Mouse (Mus musculus): Measurements from ENCODE around the gene Fanca.
"Not testable (repeated sequence)": the region's sequence is repeated elsewhere in the genome, so short reads cannot be mapped to it uniquely, and the experiment has no call there.

Fanca gene

DNA sequence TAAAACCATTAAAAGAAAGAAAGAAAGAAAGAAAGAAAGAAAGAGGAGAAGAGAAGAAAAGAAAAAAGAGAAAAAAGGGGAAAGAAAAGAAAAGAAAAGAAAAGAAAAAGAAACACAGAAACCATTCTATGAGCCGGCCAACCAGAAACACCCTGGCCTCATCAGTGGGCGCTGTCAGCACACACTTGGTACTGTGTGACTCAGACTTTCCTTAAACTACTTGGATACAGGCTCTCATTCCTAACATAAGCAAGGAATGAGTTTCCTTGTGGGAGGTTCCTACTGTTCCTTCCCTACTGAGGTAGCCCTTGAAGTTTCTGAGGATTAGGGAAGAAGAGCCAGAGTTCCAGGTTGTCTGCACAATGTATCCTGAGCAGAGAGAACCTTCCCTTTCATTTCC lies 12.9 kb upstream of the Fanca start:
- DNase-seq (ENCODE audit: low read depth, low spot score) = peak; percentile 75

DNA sequence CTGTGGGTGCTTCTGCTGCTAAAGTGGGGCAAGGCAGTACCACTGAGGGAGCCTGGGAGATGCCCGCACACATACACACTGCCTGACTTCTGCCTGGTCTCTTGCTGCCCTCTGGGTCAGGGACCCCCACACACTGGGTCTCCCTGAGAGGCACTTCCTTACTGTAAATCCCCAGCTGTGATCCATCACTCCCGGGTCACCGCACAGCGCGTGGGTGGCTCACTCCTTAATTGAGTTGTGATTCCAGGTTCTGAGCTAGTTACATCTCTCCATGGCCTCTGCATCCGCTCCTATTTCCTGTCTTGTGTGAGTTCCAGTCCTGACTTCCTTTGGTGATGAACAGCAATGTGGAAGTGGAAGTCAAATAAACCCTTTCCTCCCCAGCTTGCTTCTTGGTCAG lies 12.3 kb upstream of the Fanca start:
- no peak for DNase-seq (ENCODE audit: low read depth, low spot score)

DNA sequence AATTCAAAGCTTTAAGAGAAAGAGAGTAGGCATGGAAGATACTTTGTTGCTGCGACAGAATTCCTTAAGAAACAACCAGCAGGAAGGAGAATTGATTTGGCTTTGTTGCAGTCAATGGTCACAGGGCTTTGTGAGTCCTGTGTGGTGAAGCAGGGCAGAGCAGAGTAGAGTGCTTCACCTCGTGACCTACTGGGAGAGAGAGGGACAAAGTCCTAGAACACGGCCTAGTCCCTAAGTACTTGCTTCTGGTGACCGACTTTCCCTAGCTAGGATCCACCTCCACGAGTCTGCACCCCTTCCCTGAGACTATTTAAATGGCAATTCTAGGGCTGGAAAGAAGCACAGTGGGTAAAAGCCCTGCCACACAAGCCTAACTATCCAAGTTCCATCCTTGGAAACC lies 11.6 kb upstream of the Fanca start:
- DNase-seq (ENCODE audit: low read depth, low spot score) = no peak

DNA sequence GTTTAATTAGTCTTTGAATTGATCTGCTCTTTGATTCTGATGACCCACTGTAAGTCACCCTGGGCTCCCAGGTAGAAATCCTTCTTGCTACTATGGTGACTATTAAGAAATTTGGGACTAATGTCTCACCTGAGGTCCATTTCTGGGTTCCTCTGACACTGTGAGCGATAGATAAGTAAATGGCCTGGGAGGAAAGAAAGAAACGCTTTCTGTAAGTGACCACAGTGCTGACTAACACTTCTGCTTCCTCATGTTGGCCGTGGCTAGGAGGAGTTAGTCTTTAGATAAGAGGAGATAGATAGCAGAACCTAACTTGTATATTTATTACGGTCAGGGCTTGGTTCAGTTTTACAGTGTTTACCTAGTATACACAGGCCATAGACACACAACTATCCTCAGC lies 11.0 kb upstream of the Fanca start:
- no peak for DNase-seq (ENCODE audit: low read depth, low spot score)

DNA sequence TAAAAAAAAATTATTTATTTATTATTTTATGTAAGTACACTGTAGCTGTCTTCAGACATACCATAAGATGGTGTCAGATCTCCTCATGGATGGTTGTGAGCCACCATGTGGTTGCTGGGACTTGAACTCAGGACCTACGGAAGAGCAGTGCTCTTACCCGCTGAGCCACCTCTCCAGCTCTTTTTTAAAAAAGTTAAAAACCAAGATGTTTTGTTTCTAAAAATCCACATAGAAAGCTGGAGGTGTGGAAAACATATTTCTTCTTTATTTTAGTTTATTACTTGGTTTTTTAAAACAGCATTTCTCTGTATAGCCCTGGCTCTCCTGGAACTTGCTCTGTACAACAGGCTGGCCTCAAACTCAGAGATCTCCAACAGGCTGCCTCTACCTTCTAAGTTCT lies 10.2 kb upstream of the Fanca start:
- no peak for DNase-seq (ENCODE audit: low read depth, low spot score)

DNA sequence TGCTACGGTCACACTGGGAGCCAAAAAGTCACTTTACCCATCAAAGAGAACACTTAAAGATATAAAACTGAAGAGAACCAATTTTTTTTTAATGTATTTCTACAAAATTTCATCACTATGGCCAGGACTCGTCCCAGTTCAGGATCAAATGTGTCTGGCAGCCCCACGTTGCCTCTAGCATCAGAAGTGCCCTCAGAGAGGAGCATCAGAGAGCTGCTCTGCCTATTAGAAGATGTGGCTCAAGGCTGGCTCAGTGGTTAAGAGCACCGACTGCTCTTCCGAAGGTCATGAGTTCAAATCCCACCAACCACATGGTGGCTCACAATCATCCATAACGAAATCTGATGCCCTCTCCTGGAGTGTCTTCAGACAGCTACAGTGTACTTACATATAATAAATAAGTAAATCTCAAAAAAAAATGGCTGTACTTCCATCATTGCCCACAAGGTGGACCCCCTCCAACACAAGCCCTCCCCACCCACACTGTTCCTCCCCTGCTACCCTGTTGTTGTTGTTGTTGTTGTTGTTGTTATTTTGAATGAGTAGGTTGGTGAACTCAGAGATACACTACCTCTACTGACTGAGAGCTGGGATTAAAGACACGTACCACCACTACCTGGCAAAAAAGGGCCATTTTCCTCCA lies 1.3 kb upstream of the Fanca start:
- DNase-seq (ENCODE audit: low read depth, low spot score) = peak; percentile 88

DNA sequence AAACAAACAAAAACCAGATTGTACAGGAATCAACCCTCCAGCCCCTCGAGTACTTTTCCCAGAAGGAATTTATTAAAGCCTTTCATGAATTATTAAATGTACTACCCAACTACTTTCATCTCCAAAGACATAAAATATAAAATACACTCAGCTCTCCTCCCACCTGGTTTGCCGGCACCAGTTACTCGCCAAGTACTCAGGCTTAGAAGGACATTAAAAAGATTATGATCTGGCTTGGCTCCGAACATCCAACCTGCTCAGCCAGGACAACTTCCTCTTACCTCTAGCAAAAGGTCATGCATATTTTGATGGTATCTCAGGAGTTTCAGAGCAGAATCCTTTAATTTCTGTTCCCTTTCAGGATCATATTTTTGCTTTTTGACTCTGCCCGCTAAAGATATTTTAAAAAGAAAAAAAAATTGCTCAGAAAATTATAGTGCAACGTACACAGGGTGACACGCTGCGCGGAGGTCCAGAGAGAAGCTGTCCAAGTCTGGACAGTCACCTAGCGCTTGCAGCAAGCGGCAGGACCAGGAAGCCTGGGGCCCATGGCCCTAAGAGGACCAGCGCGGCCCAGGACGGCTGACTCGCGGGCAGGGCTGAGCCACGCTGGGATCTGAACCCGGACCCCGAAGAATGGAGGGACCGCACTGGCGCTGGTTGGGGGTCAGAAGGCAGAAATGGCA lies 452 bp downstream of the Fanca start:
- DNase-seq (ENCODE audit: low read depth, low spot score) = no peak

DNA sequence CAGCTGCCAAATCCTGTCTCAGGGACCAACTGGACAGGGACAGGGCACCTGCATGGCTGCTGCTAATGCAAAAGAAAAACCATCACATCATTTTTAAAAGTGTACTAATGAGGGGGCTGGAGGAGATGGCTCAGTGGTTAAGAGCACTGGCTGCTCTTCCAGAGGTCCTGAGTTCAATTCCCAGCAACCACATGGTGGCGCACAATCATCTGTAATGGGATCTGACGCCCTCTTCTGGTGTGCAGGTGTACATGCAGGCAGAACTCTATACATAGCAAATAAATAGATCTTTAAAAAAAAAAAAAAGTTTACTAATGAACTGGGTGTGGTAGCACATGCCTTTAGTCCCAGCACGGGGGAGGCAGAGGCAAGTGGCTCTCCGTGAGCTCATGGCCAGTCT lies 9.6 kb downstream of the Fanca start:
- DNase-seq (ENCODE audit: low read depth, low spot score) = no peak

DNA sequence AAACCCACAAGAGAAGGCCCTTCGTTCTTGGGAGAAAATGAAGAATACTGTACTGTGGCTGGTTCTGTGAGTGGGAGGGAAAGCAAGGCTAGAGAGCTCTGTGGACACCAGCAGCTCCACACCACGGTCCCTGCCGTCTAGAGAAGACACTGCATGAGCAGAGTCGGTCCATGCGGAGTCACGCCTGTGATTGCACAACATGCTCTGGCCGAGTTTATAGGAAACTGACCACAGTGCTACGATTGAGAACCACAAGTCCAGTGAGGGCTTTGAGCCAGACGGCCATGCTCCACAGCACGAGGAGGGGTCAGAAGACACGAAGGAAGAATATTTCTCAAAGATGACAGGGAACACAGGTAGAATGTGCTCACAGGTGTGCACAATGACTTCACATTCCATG lies 20.1 kb downstream of the Fanca start:
- no peak for DNase-seq (ENCODE audit: low read depth, low spot score)

DNA sequence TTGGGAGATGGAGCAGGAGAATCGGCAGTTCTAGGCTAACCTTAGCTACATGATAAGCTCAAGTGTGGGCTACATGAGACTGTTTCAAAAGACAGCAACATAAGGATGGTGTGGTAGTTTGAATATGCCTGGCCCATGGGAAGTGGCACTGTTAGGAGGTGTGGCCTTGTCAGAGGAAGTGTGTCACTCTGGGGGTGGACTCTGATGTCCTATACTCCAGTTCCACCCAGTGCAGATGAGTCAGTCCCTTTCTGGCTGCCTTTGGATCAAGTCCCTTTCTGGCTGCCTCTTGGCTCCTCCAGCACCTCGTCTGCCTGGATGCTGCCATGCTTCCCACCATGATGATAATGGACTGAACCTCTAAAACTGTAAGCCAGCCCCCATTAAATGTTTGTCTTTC lies 25.6 kb downstream of the Fanca start:
- no peak for DNase-seq (ENCODE audit: low read depth, low spot score)

DNA sequence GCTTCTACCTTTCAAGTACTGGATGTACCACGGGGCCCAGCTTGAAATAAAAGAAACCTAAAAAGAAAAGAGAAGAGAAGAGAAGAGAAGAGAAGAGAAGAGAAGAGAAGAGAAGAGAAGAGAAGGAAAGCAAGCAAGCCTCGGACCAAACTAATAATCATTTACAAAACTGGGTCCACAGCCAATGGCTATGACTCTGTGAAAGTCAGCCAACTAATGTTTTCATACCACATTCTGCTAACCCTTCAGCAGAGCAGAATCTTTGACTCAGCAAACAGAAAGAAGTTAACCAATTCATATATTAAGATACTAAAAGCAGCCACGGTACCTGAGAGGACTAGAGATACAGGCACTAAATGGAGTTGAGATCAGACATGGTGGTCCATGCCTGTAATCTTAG lies 26.1 kb downstream of the Fanca start:
- no peak for DNase-seq (ENCODE audit: low read depth, low spot score)

DNA sequence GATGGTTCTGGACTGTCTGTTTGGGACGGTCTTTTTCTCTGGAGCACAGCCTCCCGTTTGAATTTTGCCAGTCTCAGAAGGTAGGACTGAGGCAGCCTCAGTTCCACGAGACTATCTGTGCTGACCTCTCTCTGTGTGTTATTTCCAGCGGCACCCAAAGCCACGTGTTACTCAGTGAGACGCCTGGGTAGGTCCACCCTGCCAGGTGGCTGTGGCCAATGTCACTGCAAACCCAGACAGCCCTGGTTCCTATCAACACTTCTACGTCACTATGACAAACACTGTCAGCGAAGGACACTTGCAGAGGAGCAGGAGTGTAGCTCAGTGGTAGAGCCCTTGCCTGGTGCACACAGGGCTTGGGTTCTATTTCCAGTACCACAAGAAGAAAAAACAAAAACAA lies 26.7 kb downstream of the Fanca start:
- no peak for DNase-seq (ENCODE audit: low read depth, low spot score)

DNA sequence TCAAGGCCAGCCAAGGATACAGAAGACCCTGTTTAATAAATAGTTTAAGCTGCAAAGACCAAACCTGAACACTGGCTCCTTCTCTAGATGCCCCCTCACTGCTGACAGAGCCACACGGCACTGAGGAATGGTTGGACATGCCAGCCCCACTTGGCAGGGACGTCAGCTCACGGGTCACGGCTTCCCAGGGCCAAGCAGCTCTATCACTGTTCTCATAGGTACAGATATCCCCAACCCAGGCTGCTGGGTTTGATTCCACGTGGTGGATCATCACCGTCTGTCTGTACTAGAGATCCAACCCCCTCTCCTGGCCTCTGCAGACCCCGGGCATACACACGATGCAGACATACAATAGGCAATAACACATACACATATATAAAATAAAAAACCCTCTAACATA lies 27.7 kb downstream of the Fanca start:
- DNase-seq (ENCODE audit: low read depth, low spot score) = no peak

DNA sequence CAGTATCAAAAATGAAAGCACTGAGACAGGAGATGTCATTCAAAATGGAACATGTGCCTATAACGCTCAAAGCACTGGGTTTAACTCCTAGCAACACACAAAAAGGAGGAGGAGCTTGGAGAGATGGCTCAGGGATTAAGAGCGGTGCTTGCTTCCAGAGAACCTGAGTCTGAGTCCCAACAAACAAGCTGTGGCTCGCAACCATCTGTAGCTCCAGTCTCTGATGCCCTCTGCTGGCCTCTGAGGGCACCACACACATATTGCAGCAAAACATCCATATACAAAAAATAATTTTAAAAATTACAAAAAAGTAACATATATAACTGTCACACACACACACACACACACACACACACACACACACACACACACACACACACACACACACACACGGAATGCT lies 28.2 kb downstream of the Fanca start:
- DNase-seq (ENCODE audit: low read depth, low spot score) = peak; percentile 27

DNA sequence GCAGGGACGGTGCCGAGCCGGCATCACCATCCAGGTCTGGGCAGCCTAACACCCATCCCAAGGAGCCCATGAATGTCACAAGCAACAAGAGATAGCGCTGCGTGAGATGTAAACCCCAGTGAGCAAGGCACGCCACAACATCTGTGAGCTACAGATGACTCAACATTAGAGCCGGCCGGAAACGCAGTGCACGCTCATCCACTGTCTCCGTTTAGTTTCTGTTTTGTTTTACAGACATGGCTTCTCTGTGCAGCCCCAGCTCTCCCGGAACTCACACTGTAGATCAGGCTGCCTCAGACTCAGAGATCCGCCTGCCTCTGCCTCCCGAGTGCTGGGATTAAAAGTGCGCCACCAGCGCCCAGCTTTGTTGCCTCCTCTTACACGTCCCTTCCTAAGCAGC lies 31.0 kb downstream of the Fanca start:
- DNase-seq (ENCODE audit: low read depth, low spot score) = no peak

DNA sequence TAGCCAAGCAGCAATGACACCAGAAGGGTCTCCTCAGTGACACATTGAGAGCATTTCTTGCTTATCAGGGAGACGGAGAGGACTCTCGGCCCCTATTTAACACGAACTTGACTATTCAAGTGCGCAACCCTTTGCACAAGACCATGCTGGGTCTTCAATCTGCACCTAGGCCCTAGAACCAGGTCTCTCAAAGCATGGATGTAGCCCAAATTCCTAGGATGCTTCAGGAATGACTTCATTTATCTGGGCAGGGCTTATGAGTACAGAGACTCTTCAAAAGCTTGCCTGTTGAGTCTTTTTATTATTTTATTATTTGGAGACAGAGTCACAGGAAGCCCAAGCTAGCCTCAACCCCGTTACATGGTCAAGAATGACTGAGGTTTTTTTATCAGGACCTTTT lies 33.9 kb downstream of the Fanca start:
- DNase-seq (ENCODE audit: low read depth, low spot score) = no peak

DNA sequence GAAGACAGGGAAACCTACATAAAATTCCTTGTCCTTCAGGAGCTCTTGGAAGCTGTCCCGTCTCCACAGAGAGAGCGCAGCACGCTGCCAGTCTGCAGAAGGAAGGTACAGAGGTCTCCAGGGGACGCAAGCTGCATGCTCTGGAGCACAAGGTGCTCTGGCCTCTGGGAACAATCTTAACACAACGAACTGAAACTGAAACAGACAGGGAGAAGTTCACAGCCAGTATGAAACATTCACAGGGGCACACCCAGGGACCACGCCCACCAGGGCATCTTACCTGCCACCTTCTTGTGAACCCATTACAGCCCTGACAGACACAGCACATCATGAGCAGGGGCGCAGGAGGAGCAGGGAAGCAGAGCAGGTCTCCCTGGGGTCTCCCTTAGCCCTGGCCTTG lies 34.4 kb downstream of the Fanca start:
- DNase-seq (ENCODE audit: low read depth, low spot score) = no peak

DNA sequence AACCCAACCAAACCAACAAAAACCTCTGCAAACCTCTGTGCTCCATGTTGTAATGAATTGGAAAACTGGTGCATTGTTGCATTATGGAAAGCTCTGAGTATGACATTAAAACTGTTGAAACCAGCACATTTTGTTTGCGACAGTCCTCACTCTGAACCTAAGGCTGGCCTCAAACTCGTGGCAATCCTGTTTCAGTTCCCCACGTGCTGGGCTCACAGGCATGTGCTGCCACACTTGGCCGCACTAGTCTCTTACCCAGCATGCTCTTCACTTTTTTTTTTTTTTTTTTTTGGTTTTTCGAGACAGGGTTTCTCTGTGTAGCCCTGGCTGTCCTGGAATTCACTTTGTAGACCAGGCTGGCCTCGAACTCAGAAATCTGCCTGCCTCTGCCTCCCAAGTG lies 35.4 kb downstream of the Fanca start:
- not testable (repeated sequence) for DNase-seq (ENCODE audit: low read depth, low spot score)

DNA sequence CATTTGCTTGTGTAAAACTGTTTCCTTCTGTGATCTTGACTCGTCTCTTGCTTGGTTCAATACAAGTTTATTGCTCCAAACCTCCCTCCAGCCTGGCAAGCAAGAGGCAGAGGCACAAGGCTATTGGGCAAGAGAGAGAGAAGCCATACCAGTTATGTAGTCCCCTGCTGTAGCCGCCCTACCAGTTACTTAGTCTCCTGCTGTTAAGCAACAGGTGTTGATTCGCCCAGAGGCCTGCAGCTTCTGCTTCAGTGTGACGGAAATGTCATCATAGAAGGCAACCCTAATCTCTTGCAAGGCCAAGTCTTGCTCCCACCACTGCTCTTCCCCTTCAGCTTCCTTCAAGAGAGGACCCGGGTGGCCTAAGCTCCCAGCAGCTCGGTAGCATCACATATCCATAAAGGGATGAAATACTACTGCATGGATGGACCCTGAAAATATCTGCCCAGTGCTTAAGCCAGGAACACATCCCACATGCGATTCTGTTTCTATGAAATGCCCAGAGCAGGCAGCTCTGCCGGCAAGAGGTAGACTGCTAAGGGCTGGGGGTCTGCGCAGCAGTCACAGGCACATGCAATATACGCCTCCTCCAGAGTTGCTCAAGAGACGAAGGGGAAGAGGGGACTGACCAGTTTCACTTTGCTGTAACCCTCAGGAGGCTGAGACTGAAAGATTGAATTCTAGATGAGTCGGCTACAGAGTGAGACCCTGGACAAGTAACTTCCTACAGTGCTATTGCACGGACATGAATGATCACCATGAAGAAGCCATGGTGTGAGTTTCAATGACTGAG lies 37.9 kb downstream of the Fanca start:
- DNase-seq (ENCODE audit: low read depth, low spot score) = no peak

DNA sequence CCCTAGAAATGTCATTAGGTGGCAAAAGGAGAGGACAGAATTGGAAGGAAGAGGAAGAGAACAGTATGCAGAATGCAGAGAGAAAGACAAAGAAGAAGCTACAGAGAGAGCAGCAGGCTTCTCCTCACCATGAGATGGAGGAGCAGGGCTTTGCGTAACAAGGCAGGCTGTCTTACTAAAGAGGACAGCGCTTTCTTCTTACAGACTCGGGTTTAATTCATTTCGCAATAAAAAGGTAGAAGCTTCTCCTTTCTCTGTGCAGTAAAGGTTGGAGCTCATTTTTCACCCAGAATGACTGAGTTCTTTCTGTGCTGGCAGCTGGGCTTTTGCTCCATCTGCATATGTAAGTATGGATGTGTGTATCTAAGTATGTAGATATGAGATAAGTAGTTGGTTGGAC lies 38.5 kb downstream of the Fanca start:
- DNase-seq (ENCODE audit: low read depth, low spot score) = no peak

DNA sequence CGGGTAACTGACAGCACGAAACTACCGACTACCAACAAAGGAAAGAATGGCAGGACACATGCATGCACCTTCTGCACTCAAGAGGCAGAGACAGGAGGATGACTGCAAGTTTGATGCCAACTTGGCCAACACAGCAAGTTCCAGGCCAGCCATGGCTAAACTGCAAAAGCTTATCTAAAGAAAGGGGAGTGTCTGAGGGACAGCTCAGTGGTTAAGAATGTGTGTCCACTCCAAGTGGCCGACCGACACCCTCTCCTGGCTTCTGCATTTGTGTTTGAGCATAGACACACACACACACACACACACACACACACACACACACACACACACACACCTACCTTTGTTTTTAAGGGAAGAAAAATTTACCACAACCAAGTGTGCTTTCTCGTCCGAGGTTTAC lies 39.9 kb downstream of the Fanca start:
- no peak for DNase-seq (ENCODE audit: low read depth, low spot score)

DNA sequence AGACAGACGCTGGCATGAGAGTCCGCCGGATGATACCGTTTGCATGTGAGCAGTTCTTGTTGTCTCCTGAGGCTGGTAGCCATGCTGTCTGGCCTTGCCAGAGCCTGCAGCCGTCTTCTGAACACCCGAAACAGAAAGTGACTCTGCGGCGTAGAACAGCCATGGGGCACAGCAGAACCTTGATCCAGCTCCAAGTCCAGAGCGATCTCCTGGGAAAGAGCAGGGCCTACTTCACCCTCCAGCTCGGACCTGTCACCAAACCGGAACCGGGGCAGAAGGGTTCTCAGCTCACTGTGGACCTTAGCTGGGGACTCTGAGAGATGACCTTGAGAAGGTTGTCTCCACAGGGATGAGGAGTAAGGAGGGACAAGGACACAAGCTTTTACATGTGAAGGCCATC lies 43.3 kb downstream of the Fanca start:
- DNase-seq (ENCODE audit: low read depth, low spot score) = no peak

DNA sequence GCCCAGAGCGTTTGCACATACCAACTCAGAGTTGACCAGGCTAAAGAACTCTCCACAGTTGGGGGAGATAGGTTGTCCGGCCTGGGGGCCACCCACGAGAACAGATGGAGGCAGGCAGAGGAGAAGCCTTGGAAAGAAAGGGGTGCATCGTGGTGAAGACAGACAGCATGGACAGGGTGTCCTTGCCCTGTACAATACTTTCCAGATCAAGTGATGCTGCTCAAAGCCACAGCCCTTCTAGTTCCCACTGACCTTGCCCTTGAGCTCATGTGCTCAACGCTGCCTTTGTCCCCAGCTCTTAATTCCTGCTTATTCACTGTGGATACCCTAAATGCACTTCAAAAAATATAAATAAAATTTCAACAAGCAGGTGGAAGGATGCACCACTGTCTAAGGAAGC lies 43.9 kb downstream of the Fanca start:
- no peak for DNase-seq (ENCODE audit: low read depth, low spot score)

Data from brain, adult 2 months (tissue).